Mouse (Mus musculus) gastrocnemius, adult 2 months (tissue): ENCODE measurements around the gene Ralgps1. TPM values are rescaled to one million over a fixed set of nuclear protein-coding genes. Genes with fewer than 3 reads are reported as not detected.

Experiments used
- DNase-seq: peaks from one replicate; pipeline ENCODE4 v3.0.0; 2022
- H3K27ac ChIP-seq: fragments of 200-600 bp; 2 replicates; pipeline ENCODE4 v1.8.1; 2022; ENCODE audit warnings: mild to moderate bottlenecking
- H3K4me3 ChIP-seq: fragments of 200-600 bp; 2 replicates; pipeline ENCODE4 v1.8.1; 2022; ENCODE audit warnings: mild to moderate bottlenecking, moderate library complexity
- CTCF ChIP-seq: fragments of 200-600 bp; IDR thresholded peaks from 2 replicates; pipeline ENCODE4 v1.8.1; 2022; ENCODE audit warnings: antibody characterized with exemption, mild to moderate bottlenecking, moderate library complexity
- intact Hi-C: fragments of 180-260 bp; cut with DNase I; formaldehyde crosslinking; loops from one replicate; pipeline ENCODE4 v1.15.1; 2025
- total RNA-seq, 2 experiments: library from RNA; stranded (reverse); gene quantifications; 2 replicates each; pipeline ENCODE4 v1.2.3; 2021

Gene Ralgps1
- total RNA-seq, 2 experiments from 2014 or later = 2.5 to 3.1 TPM

DNA sequence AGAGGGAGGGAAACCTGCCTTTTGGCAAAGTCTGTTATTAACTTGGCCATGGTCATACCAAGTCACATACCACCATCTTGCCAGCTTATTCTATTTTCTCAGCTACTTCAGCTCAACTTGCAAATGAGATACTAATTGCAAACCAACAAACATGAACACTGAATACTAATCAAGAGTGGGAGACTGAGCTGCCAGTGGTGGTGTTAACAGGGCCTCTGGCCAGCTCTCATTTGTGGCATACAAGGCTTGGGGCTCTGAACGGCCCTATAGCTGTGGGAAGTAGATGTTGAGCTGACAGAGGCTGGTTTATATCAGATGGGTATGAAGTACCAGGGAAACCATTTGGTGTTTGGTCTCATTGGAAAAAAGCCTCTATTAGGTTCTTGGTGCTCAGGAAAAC lies 104.2 kb downstream of the Ralgps1 start:
- no peak for DNase-seq
- Histone ChIP-seq H3K4me3 (no peak overlapping the region), H3K27ac (0 out of 2 replicates have a peak overlapping the region, but pooled peaks have one; percentile 89)
- intact Hi-C loops = no loop called here
- no peak for TF ChIP-seq CTCF

DNA sequence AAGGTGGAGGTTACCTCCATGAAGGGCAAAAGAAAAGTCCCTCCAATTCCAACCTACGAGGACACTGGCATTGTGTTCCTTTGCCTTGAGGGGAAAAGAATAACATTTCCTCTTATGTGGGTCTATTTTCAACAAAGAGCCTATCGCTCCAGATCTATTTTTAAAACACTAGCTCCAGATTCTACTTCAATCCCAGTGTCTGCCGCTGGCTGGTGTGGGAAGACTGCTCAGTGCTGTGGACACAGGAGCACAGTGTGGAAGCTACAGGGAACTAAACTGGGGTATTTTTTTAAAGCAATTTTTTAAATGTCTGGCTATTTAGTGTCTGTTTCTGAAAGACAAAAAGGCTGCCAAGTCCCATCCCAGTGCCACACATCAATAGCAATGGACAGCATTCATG lies 105.5 kb downstream of the Ralgps1 start:
- DNase-seq = no peak
- H3K27ac ChIP-seq = peak overlapping the region; percentile 44
- intact Hi-C loops = no loop called here
- TF ChIP-seq CTCF = no peak
- H3K4me3 ChIP-seq = no peak overlapping the region

DNA sequence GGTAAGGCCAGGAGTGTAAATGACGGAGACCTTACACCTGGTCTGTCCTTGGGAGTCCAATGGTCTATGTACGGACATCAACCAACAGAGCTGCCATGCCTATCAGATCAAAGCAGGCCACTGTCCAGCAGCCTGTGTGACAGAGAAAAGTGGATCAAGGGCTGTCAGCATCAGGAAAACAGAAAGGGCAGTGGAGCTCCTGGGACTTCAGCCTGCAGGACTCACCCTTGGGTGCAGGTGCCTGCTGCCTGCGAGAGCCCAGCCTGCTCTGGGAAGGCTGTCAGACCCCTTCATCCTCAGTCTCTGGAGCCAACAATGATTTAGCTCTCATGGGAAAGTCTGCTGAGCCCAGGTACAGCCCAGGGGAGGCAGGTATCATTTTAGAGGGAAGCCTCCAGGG lies 109.8 kb downstream of the Ralgps1 start:
- DNase-seq = no peak
- Histone ChIP-seq H3K27ac (no peak overlapping the region), H3K4me3 (no peak overlapping the region)
- intact Hi-C loops = no loop called here
- TF ChIP-seq CTCF = no peak

- intact Hi-C loops = no loop called here
Observed at GRCm38 (mm10) chr2:33260772-33261171, 110.5 kb downstream of the Ralgps1 start.

DNA sequence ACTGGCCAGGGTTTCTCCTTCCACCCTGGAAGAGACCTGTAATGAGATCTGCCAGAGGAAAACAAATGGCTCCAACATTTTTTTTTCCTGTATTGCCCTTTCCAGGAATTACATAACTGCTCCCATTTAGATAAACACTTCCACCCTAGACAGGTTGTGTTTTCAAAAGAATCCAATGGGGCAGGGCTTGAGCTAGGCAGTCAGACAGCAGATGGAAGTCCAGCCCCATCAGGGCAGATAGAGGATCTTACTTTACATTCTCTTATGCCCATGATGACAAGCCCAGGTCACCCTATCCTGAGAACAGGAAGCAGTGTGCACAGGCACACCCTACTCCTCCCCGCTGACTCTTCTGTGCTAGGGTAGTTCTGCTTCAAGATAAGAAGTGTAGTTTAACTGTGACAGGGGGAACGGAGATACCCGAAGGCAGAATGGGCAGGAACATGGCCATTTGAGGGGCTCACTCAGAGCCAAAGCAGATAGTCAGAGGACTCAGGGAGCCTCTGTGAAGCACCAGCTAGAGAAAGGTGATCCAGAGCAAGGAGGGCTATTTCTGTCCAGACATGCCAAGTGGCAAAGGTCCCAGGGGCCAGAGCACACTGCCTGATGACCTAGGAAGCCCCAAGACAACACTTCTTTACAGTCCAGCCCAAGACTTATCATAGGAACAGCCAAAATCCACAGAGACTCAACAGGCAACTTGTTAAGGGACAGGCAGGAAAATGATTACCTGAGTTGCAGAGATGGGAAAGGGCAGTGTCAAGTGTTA lies 114.3 kb downstream of the Ralgps1 start:
- H3K27ac ChIP-seq = peak overlapping the region; percentile 88
- 0 out of 2 replicates have a peak overlapping the region, but pooled peaks have one; percentile 16 for H3K4me3 ChIP-seq
- TF ChIP-seq CTCF = no peak
- intact Hi-C loops = no loop called here
- DNase-seq = peak; percentile 85

More at GRCm38 (mm10) chr2:33260772-33261171, 110.5 kb downstream of the Ralgps1 start:
- no peak for DNase-seq
- Histone ChIP-seq H3K4me3 (no peak overlapping the region), H3K27ac (no peak overlapping the region)
- no peak for TF ChIP-seq CTCF

GRCm38 (mm10) chr2:33254318-33254985 lies 116.8 kb downstream of the Ralgps1 start:
- intact Hi-C loops = loop anchor here (2.0 to 5.0 kb wide), 2 partner anchors 37 to 66 kb away; partner anchors contain the start of gene Angptl2

GRCm38 (mm10) chr2:33253572-33254190 lies 117.6 kb downstream of the Ralgps1 start:
- intact Hi-C loops = loop anchor here (2.0 to 5.0 kb wide), 2 partner anchors 36 to 65 kb away; partner anchors contain the start of gene Angptl2
- Histone ChIP-seq H3K4me3 (no peak overlapping the region; the same call in 1 of the 2 replicates), H3K27ac (peak overlapping the region; percentile 88)
- DNase-seq = peak; percentile 63
- no peak for TF ChIP-seq CTCF

More at GRCm38 (mm10) chr2:33254318-33254985, 116.8 kb downstream of the Ralgps1 start:
- no peak for DNase-seq
- peak overlapping the region; percentile 88 for H3K27ac ChIP-seq
- H3K4me3 ChIP-seq = no peak overlapping the region
- TF ChIP-seq CTCF = no peak

- TF ChIP-seq CTCF = no peak
- intact Hi-C loops = loop anchor here (5.0 kb wide), 1 partner anchor 35 kb away; the partner anchor contains the start of gene Angptl2
- Histone ChIP-seq H3K27ac (peak overlapping the region; percentile 88), H3K4me3 (no peak overlapping the region)
- DNase-seq = no peak
Observed at GRCm38 (mm10) chr2:33252751-33253150, 118.5 kb downstream of the Ralgps1 start.

GRCm38 (mm10) chr2:33249922-33250633 lies 121.2 kb downstream of the Ralgps1 start:
- Histone ChIP-seq H3K27ac (peak overlapping the region; percentile 88), H3K4me3 (no peak overlapping the region)
- intact Hi-C loops = loop anchor here (5.0 kb wide), 1 partner anchor 33 kb away; the partner anchor contains the start of gene Angptl2

DNA sequence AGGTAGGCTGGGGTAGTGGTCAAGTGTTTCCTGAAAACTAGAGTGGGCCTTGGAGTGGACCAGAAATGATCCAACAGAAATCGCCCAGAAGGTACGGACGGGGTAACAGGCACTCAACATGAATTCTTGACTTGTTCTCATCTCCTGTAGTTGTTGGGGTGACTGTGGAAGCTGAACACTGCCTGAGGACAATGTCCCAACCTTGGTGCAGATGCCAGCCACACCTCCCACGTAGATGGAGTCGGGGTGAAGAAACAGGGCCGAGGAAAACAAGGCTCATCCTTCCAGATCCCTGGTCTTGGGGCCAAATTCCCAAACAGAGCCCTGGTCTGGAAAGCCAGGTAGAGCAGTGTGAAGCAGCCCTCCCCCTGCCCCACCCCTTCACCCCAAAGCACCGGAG lies 122.7 kb downstream of the Ralgps1 start:
- intact Hi-C loops = no loop called here
- DNase-seq = no peak
- peak overlapping the region; percentile 24; the same call in 1 of the 2 replicates for H3K27ac ChIP-seq
- H3K4me3 ChIP-seq = no peak overlapping the region
- no peak for TF ChIP-seq CTCF

More at GRCm38 (mm10) chr2:33249922-33250633, 121.2 kb downstream of the Ralgps1 start:
- no peak for DNase-seq
- no peak for TF ChIP-seq CTCF

GRCm38 (mm10) chr2:33246841-33247240 lies 124.4 kb downstream of the Ralgps1 start:
- peak; percentile 67 for DNase-seq
- TF ChIP-seq CTCF = no peak
- Histone ChIP-seq H3K27ac (peak overlapping the region; percentile 55), H3K4me3 (no peak overlapping the region)
- intact Hi-C loops = no loop called here

DNA sequence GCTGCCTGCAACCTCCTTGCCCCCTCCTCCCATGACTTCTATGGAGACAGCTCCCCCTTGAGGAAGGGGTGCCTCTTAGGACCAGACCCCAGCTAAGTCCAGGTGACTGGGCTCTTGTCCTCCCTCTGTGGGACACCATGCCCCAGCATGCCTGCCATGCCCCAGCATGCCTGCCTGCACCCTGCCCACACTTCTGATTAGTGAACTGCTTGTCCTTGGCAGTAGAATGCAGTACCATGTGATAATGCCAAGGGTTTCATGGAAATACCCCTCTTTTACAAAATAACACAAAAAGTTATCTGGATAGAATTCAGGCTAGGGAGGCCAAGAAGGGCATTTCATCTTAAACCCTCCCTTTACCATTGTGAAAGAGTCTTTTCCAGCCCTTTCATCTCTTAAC lies 125.9 kb downstream of the Ralgps1 start:
- Histone ChIP-seq H3K27ac (peak overlapping the region; percentile 55), H3K4me3 (no peak overlapping the region)
- intact Hi-C loops = no loop called here
- DNase-seq = no peak
- no peak for TF ChIP-seq CTCF
